Mouse (Mus musculus) left cerebral cortex, postnatal 14 days (tissue): ENCODE measurements around the gene Ints11. TPM values are rescaled to one million over a fixed set of nuclear protein-coding genes. Genes with fewer than 3 reads are reported as not detected.
A peak's percentile ranks its signal among the peaks of the same experiment; 100 is the strongest.

Experiments used
- DNase-seq, 2 experiments: peaks; one replicate each; pipeline ENCODE4 v3.0.0; 2021 to 2022; ENCODE audit warnings: low spot score in 2 of 2, mixed read lengths in 1 of 2
- intact Hi-C: fragments of 180-260 bp; cut with DNase I; formaldehyde crosslinking; loops from one replicate; pipeline ENCODE4 v1.15.1; 2025
- long read RNA-seq, 2 experiments: library from polyadenylated mRNA; stranded (forward); transcript quantifications; one replicate each; pipeline ENCODE4 v2.0.0; 2021
- total RNA-seq, 2 experiments: library from RNA; stranded (reverse); gene quantifications; 2 replicates each; pipeline ENCODE4 v1.2.3; 2021

Ints11 gene
- 10 to 100 TPM; 34.4 to 38.4 TPM for total RNA-seq
- long read RNA-seq, experiment 1, transcript Ints11-201 (17 exons, 2,368 nt): major isoform, 63 of 88 reads
- long read RNA-seq, experiment 1, partial matches to known transcripts: 5 of 88 reads
- long read RNA-seq, experiment 1, other reads (novel, unspliced or antisense): 20 of 88 reads
- long read RNA-seq, experiment 2, transcript Ints11-201 (17 exons, 2,368 nt): major isoform, 60 of 78 reads
- long read RNA-seq, experiment 2, partial matches to known transcripts: 0 of 78 reads
- long read RNA-seq, experiment 2, other reads (novel, unspliced or antisense): 18 of 78 reads

DNA sequence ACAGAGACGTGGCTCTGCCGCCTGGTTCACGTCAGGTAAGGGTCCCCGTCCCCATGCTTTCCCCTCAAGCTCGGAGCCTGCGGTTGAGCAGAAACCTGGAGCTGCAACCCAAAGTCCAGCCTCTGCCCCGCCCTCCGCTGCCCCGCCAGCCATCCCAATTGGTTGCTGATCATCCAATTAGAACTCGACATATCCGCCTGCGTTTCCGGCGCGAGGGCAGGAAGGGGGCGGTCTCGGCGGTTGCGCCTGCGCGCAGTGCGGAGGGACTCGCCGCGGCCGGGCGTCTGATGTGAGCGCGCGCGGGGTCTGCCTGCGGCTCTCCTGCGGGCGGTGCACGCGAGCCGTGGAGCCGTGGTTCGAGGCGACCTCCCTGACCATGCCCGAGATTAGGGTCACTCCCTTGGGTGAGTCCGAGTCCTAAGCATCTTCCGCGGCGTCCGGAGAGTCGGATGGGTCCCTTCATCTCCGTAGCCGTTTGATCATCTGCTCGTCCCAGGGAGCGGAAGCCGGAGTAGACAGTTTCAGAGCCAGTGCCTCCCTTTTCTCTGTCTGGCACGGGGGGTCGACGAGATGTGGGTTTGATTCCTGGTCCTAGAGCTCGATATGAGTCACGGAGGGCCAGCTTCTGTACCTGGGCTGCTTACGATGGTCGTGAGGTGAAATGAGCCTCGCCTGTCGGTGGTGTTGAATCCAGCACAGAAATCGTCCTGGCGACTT lies at the start of gene Ints11, which contains the start of gene Cptp:
TSS of gene Ints11 (plus strand) at position 230 of the 717 bp plus-strand sequence.
TSS of gene Cptp (minus strand) at position 124 of the 717 bp plus-strand sequence.
- intact Hi-C loops: no loop called here
- peak; percentile 97 for DNase-seq

- no peak for DNase-seq
- intact Hi-C loops: no loop called here
Measured at GRCm38 (mm10) chr4:155821025-155821424, 48.3 kb upstream of the Ints11 start.

GRCm38 (mm10) chr4:155823443-155823842 lies 45.9 kb upstream of the Ints11 start:
- intact Hi-C loops: no loop called here
- no peak for DNase-seq

DNA sequence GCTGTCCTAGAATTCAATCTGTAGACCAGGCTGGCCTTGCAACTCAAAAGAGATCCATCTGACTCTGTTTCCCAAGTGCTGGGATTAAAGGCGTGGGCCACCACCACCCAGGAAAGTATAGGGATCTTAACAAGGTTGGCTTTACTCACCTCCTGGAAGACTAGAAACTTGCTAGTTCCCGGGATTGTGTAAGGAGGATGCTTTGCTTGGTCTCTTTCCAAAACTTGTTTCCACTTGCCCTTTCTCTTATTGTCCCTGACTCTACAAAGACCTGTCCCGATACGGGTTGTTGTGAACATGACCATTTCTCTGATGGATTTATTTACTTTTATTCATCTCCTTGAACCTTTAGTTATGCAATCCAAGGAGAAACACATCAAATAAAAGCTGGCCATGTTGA lies 39.5 kb upstream of the Ints11 start:
- no peak for DNase-seq
- intact Hi-C loops: no loop called here

GRCm38 (mm10) chr4:155830596-155830995 lies 38.8 kb upstream of the Ints11 start:
- no peak for DNase-seq
- intact Hi-C loops: no loop called here

- peak; percentile 95 to 97 for DNase-seq
- intact Hi-C loops: no loop called here
Measured at GRCm38 (mm10) chr4:155831205-155831766, 38.1 kb upstream of the Ints11 start, which contains the start of gene Aurkaip1. Gene Aurkaip1 (plus strand): TSS chr4:155831272.

GRCm38 (mm10) chr4:155831831-155832230 lies 37.5 kb upstream of the Ints11 start:
- intact Hi-C loops: no loop called here
- DNase-seq: no peak

GRCm38 (mm10) chr4:155832321-155832720 lies 37.0 kb upstream of the Ints11 start:
- intact Hi-C loops: no loop called here
- DNase-seq: no peak

GRCm38 (mm10) chr4:155833234-155833633 lies 36.1 kb upstream of the Ints11 start:
- intact Hi-C loops: no loop called here
- DNase-seq: no peak

- peak; percentile 77 to 94 for DNase-seq
- intact Hi-C loops: no loop called here
Measured at GRCm38 (mm10) chr4:155833836-155834235, 35.5 kb upstream of the Ints11 start.

DNA sequence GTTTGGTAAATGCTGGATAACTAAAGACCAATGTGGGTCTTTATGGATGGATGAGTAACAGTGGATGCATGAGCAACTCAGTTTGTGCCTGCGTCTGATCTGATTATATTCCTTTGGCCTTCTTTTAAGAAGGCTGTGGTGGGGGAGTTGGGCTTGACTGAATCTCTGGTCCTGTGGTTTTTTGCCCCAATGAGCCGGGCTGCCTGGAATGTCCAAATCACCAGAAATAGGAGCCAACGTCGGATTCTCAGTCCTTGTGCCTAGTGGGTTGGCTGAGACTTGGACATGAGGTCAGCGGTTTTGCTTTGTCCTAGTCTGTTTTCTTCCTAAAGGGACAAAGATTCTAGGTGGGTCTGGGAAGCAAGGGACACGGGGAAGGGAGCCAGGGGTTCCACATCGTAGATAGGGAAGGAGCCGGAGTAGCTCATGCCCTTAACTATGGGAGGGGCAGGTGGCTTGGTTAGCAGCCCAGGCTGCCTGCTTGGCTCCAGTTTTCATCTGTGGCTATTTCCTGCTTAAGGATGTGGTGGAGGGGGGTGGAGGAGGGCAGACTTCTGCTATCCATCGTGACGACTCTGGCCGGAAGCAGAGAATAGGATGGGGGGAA lies 31.8 kb upstream of the Ints11 start:
- no peak for DNase-seq
- intact Hi-C loops: no loop called here

GRCm38 (mm10) chr4:155838187-155839153 lies 30.9 kb upstream of the Ints11 start:
- intact Hi-C loops: no loop called here
- DNase-seq: no peak

GRCm38 (mm10) chr4:155839483-155839910 lies 29.8 kb upstream of the Ints11 start, which contains the start of gene Mxra8:
Gene Mxra8 (plus strand): TSS chr4:155839680.
- DNase-seq: peak in 1 of 2 experiments; percentile 41

GRCm38 (mm10) chr4:155840076-155841002 lies 29.0 kb upstream of the Ints11 start:
- peak in 1 of 2 experiments; percentile 59 for DNase-seq
- intact Hi-C loops: no loop called here

More at GRCm38 (mm10) chr4:155839483-155839910, 29.8 kb upstream of the Ints11 start, which contains the start of gene Mxra8:
- intact Hi-C loops: no loop called here

DNA sequence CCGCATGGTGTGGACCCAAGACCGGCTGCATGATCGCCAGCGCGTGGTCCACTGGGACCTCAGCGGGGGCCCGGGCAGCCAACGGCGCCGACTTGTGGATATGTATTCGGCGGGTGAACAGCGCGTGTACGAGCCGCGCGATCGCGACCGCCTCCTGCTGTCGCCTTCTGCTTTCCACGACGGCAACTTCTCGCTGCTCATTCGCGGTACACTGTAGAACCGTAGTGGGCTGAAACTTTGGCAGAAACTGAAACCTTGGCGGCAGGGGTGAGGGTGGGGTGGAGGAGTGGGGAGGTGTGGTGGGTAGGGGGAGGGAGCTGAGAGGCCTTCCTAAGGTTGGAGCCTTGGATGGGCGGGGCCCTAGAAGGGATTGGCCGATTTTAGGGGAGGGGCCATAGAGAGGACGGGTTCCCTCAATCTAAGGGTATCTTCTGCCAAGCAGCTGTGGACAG lies 28.3 kb upstream of the Ints11 start:
- intact Hi-C loops: no loop called here
- peak in 1 of 2 experiments; percentile 62 for DNase-seq

- DNase-seq: no peak
- intact Hi-C loops: no loop called here
Measured at GRCm38 (mm10) chr4:155841651-155842270, 27.6 kb upstream of the Ints11 start.

DNA sequence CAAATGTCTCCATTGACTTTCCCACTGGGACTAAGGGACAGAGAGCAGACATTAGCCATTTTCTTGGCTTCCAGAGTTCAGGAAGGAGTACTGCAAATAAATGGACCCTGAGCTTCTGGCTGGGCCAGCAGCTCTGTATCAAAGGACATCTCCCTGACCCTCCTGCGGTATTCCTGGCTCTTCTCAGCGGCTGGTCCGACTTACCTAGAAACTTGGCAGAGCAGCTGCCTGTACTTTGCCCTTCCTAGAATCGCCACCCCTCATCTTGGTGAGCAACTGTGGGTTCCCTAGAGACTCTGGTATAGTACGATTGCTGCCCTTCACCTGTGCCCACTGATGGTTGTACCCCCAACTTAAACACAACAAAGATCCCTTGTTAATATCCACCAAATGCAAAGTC lies 26.1 kb upstream of the Ints11 start:
- DNase-seq: no peak
- intact Hi-C loops: no loop called here
